Mouse (Mus musculus): ENCODE data around the gene Atrip. TPM values are rescaled to one million over a fixed set of nuclear protein-coding genes. Genes with fewer than 3 reads are reported as not detected.

The Atrip gene
- 33.1 TPM for total RNA-seq (2023)

DNA sequence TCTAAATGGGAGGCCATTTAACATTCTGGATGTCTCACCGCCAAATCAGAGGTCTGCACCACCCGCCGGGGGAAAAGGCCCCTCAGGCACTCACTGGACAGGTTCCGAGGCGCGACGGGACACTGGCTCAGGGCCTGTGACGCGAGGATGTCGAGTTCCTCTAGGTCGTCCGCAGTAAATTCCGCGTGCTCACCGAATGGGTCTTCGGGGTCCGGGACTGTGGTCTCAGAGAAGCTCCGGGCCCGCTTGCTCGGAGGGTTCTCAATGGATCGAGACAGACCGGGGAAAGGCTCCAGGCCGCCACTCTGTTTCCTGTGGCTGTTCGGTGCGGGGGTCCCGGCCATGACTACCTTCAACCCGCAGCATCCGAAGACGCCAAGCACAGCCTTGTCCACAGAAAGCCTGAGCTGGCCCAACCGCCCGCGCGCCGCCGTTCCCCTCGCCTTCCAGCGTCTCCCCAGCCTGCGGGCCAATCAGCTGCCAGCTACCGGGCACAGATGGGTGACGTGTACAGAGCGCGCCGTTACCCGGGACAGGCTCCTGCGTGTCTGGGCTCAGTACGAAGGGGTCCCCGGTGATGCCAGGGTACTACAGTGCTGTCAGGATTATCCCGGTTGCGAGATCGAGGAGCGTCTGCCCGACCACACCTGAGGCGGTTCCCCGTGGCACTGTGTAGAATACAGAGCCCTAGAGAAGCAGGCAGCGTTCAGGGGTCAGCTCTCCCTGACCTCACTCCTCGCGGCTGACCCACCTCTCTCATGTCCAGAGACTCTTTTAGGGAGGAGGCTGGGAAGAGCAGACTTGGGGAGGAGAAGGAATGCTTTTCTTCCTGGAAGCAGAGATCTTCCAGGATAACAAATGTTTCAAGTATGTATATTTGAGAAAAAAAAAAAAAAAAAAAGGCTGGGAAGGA, at the start of gene Atrip:
Atrip (minus strand) TSS at position 464 of the 913 bp plus-strand sequence.

DNA sequence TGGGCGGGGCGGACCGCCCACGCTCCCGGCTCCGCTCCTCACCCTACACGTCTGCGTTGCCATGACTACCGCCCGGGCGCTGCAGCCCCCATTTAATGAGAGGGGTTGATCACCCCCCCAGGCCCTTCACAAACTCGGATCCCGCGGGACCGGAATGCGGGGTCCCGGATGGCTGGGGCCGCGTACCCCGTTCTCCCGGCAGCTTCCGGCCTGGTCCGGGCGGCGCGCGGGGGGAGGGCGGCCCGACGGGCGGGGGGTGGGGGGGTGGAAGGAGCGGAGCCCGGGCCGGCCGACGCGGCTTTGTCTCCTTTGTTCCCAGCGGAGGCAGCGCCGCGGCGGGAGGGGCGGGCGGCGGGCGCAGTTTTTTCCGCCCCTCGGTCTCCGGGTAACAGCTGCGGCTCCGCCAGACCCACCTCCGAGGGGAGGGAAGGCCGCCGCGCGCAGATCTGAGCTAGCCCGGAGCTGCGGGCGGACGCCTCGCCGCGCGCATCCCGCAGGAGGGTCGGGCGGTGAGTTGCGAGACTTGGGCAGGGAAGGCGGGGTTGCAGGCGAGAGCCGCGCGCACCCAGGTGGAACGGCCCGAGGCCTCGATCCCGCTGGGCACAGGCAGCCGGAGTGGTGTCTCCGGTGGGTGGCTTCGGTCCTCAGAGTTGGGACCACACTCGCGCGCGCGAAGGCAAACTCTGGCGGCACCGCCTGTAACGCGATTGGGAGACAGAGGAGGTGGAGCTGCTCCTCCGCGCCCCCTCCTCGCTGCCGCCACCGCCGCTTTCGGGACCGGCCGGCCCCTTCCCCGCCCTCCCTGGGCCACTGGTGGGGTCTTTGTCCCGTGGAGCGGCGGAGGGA, 21.4 kb upstream of the Atrip start, which contains the start of gene Plxnb1:
Plxnb1 (plus strand) TSS at position 253 of the 846 bp plus-strand sequence.

DNA sequence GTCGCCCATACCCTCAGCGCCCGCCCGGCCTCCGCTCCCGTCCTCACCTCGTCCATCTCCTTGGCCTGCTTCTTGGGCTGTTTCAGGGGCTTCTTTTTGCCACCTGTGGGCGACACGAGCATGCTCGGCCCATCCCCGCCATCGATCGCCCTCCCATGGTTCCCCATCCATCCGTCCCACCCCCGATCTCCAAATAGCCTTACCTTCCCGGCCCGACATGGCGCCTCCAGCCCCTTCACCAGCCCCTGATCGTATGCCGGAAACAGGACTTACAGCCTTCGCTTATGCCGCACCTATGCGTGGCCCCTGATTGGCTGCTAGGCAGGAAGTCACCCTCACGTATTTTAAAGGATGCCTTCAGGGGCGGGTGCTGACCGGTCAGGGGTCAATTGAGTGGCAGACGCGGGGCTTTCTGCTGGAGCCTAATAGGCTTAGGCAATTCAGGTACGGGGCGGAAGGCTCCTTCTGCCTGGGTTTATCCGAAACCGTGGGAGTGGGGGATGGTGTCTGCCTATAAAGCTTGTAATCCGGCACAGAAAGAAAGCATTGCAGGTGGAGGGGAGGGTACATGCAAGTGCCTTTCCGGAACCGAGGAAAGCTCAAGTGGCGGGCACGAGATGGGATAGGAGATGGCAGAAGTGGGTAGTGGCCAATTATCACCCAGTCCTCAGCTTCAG, 8.3 kb upstream of the Atrip start, which contains the start of the genes Ccdc51 and Tma7:
Ccdc51 (plus strand) TSS at position 370 of the 677 bp plus-strand sequence.
Tma7 (minus strand) TSS at position 464 of the 677 bp plus-strand sequence.

DNA sequence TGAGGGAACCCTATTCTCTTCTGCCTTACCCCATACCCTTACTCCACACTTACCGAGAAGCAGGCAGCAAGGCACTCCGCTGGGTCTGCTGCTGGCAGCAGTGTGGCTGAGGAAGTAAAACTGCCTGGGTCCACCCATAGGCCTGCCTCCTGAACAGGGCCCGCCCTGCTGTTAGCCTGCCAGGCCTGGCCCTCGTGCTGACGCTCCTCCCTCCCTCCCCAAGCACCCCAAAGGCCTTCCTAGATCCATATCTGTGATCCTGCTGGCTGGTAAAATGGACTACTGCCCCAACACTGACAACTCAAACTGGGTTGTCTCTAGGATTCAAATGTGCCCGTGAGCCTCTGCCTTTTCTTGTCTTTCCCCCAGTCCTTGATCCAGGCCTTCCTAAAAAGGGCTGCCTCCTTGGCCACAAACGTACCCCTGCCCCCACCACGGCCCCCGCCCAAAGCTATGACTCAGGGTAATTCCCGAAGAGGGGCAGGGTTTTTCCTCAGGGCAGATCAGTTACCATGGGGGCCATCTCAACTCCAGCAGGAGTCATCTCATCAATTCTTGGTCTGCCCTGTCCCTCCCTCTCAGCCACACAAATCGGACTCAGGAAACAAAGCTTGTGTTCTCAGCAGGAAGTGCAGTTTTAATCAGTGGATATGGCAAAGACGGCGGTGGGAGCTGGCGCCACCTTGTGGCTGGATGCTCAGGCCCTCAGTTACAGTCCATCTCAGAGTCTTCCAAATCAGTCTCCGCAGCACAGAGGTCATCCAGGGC, 14.6 kb downstream of the Atrip start, which contains the start of gene Trex1:
Trex1 (minus strand) TSS at position 599 of the 768 bp plus-strand sequence.

DNA sequence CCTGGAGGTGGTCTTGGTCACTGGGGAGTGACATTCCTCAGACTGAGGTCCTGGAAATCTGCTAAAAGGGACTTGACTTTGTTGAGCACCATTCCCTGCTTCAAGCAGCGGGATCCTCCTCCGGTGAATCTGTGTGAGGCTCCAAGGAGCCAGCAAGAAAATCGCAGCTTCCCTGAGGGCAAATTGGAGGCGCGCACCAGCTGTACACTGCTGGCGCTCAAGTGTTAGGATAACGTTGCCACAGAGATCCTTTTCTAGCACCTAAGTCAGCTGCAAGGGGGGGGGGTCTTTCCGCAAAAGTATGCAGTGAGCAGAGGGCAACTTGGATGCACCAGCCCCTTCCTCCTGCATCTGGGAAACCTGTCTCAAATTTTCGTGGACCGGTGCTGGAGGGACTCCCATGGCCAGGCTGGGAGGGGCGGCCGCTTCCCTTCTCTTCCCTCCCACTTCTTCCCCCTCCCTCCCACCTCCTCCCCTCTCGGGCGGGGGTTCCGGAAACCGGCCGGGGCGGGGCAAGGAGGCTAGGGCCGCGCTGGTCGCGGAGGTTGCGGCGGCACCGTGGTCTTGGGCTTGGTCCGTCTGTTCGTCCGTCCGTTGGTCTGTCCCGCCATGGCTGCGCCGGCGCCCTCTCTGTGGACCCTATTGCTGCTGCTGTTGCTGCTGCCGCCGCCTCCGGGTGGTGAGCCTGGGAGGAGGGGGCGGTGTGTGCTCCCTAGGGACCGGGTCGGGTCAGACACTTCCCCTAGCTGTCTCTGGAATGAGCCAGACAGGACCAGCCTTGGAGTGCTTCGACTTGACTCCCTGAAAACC, 35.6 kb downstream of the Atrip start, which contains the start of gene Shisa5:
Shisa5 (plus strand) TSS at position 480 of the 810 bp plus-strand sequence.

Other genes with a start within 250 kb of the Atrip start
- 0.15 TPM for gene Celsr3, start 247.8 kb downstream of the Atrip start, total RNA-seq (2023)
- gene Slc26a6, start 220.8 kb downstream of the Atrip start, total RNA-seq (2023), result 20.9 TPM
- gene Tmem89, start 159.5 kb downstream of the Atrip start, total RNA-seq (2023), result 1.7 TPM
- gene Uqcrc1, start 137.5 kb downstream of the Atrip start, total RNA-seq (2023), result 185 TPM
- gene Col7a1, start 120.5 kb downstream of the Atrip start, total RNA-seq (2023), result 5.4 TPM
- not detected for gene Ucn2, start 88.1 kb downstream of the Atrip start, total RNA-seq (2023)
- 14.8 TPM for gene Pfkfb4, start 82.3 kb downstream of the Atrip start, total RNA-seq (2023)
- 2,826 TPM for gene Shisa5, start 35.6 kb downstream of the Atrip start, total RNA-seq (2023)
- gene Trex1, start 14.4 kb downstream of the Atrip start, total RNA-seq (2023), result 25.8 TPM
- gene Ccdc51, start 8.4 kb upstream of the Atrip start, total RNA-seq (2023), result 9.1 TPM
- gene Tma7, start 8.5 kb upstream of the Atrip start, total RNA-seq (2023), result 309 TPM
- gene Plxnb1, start 21.3 kb upstream of the Atrip start, total RNA-seq (2023), result 3.3 TPM
- not detected for gene Fbxw21, start 87.9 kb upstream of the Atrip start, total RNA-seq (2023)
- not detected for gene Fbxw13, start 121.9 kb upstream of the Atrip start, total RNA-seq (2023)
- gene Fbxw20, start 160.6 kb upstream of the Atrip start, total RNA-seq (2023), result not detected
- gene Fbxw14, start 213.6 kb upstream of the Atrip start, total RNA-seq (2023), result not detected